Mouse (Mus musculus): ENCODE results near the gene Phf20.
"Not testable (repeated sequence)": the region's sequence is repeated elsewhere in the genome, so short reads cannot be mapped to it uniquely, and the experiment has no call there.

Phf20 gene

GRCm38 (mm10) chr2:156199944-156200343 lies 3.7 kb downstream of the Phf20 start:
- DNase-seq (ENCODE audit: low spot score) = no peak

- DNase-seq (ENCODE audit: low spot score) = no peak
Measured at GRCm38 (mm10) chr2:156201486-156201885, 5.2 kb downstream of the Phf20 start.

- DNase-seq (ENCODE audit: low spot score) = no peak
Measured at GRCm38 (mm10) chr2:156202848-156203437, 6.7 kb downstream of the Phf20 start.

DNA sequence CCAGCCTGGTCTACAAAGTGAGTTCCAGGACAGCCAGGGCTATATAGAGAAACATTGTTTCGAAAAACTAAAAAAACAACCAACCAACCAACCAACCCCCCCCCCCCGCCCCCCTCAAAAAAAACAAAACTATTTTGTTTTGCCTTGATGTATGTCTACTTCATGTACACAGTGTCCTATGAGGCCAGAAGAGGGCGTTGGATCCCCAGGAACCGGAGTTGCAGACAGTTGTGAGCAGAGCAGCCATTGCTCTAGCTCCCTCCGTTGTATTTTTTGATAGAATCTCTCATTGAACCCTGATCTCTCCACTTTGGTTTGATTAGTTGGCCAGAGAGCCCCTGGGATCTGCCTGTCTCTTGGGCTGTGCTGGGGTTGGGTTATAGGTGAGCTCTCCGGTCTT lies 7.7 kb downstream of the Phf20 start:
- no peak for DNase-seq (ENCODE audit: low spot score)

GRCm38 (mm10) chr2:156217786-156218185 lies 21.5 kb downstream of the Phf20 start:
- no peak for DNase-seq (ENCODE audit: low spot score)

- DNase-seq (ENCODE audit: low spot score) = no peak
Measured at GRCm38 (mm10) chr2:156222100-156222499, 25.8 kb downstream of the Phf20 start.

DNA sequence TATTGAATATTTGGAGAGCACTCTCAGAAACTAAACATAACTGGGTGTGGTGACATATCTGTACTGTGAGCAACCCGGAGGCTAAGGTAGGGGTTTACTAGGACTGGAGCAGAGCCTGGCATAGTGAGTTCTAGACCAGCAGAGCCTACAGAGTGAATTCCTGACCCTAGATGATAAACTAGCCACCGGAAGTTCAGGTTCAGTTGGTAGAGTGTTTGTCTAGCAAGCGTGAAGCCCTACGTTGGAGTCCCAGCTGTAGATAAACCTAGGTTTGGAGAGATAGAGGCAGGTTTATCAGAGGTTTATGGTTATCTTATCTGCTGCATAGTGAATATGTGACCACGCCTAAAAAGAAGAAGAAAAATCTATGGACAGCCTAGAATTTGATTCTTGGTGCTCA lies 27.8 kb downstream of the Phf20 start:
- DNase-seq (ENCODE audit: low spot score) = no peak

GRCm38 (mm10) chr2:156227689-156228088 lies 31.4 kb downstream of the Phf20 start:
- DNase-seq (ENCODE audit: low spot score) = no peak

DNA sequence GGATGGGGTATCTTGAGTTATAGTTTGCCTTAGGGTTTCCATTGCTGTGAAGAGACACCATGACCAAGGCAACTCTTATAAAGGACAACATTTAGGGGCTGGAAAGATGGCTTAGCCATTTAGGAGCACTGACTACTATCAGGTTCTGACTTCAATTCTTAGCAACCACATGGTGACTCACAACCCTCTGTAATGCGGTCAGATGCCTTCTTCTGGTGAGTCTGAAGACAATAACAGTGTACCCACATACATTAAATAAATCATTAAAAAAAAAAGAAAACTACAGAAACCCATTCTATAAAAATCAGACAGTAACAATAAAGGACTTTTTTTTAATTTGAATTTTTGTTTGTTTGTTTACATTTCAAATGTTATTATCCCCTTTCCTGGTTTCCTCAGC lies 32.9 kb downstream of the Phf20 start:
- no peak for DNase-seq (ENCODE audit: low spot score)

DNA sequence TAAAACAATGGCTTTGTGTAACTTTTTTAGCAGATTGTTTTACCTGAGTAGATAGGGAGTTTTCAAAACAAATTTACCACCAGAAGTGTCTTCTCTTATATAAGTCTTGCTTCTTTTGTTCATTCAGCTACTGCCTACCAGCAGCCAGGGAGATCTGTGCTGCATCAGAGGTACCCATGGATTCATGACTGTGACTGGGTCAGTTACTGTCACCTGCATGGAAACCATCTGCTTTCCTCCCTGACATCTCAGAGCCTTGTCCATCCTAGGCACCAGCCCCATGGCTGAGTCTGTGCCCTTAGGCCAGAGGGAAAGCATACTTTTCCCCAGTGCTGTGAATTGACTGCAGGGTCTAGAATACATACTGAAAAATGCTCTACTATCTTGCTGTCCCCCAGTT lies 35.1 kb downstream of the Phf20 start:
- DNase-seq (ENCODE audit: low spot score) = no peak

- no peak for DNase-seq (ENCODE audit: low spot score)
Measured at GRCm38 (mm10) chr2:156233275-156233948, 37.1 kb downstream of the Phf20 start.

DNA sequence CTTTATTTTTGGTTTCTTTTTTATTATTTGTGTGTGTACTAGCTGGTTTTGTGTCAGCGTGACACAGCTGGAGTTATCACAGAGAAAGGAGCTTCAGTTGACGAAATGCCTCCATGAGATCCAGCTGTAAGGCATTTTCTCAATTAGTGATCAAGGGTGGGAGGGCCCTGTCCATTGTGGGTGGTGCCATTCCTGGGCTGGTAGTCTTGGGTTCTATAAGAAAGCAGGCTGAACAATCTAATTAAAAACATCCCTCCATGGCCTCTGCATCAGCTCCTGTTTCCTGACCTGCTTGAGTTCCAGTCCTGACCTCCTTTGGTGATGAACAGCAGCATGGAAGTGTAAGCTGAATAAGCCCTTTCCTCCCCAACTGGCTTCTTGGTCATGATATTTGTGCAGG lies 37.8 kb downstream of the Phf20 start:
- not testable (repeated sequence) for DNase-seq (ENCODE audit: low spot score)

DNA sequence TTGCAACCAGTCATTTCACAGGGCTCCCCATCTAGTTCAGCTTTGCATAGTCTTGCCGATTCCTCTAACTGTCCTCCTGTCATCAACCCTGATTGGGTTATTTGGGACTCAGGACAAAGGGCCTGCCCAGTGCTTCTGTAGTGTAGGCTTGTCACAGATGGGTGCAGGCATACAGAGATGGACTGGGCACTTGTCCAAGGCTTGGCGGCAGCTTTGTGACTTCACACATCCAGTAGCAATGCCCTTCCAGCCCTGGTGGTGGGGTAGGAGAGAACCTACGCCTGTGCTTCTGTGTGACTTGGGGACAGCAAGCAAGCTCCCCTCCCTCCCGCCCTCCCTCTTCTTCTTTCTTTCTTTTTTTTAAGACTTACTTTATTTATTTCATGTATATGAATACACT lies 39.6 kb downstream of the Phf20 start:
- no peak for DNase-seq (ENCODE audit: low spot score)

- DNase-seq (ENCODE audit: low spot score) = no peak
Measured at GRCm38 (mm10) chr2:156241662-156242061, 45.4 kb downstream of the Phf20 start.

- DNase-seq (ENCODE audit: low spot score) = no peak
Measured at GRCm38 (mm10) chr2:156243011-156243410, 46.7 kb downstream of the Phf20 start.

DNA sequence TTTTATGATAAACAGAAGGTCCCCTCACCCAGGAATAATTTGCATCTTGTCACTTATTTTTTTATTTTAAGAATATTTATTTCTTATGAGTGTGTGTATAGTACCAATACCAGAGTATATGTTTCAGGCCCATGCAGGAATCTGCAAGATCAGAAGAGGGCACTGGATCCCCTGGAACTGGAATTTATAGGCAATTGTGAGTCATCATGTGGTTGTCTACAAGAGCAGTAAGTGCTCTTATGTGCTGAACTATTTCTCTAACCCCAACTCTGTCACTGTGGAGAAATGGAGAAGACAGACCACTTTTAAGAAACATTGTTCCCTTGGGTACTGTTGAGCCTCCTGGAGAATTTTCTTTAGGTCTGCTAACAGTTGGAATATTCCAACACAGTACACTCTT lies 51.3 kb downstream of the Phf20 start:
- no peak for DNase-seq (ENCODE audit: low spot score)

GRCm38 (mm10) chr2:156250761-156251160 lies 54.5 kb downstream of the Phf20 start:
- DNase-seq (ENCODE audit: low spot score) = no peak

GRCm38 (mm10) chr2:156251291-156251690 lies 55.0 kb downstream of the Phf20 start:
- no peak for DNase-seq (ENCODE audit: low spot score)

DNA sequence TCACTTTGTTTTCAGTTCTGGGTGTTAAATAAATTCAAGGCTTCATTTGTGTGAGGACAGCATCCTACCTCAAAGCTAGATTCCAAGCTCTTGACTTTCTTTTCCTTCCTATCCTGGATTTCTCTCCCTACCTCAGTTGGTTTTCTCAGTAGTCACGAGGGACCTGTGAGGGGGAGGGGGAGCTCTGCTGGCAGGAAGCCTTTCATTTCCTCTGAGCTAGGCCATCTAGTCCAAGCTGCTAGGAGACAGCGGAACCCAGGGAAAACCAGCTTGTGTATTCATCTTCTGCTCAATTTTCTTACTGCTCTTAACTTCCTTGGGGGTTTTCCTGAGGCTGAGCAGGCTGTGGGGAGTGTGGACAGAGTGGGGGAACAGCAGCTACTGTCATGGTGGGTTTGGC lies 60.8 kb downstream of the Phf20 start:
- DNase-seq (ENCODE audit: low spot score) = no peak

DNA sequence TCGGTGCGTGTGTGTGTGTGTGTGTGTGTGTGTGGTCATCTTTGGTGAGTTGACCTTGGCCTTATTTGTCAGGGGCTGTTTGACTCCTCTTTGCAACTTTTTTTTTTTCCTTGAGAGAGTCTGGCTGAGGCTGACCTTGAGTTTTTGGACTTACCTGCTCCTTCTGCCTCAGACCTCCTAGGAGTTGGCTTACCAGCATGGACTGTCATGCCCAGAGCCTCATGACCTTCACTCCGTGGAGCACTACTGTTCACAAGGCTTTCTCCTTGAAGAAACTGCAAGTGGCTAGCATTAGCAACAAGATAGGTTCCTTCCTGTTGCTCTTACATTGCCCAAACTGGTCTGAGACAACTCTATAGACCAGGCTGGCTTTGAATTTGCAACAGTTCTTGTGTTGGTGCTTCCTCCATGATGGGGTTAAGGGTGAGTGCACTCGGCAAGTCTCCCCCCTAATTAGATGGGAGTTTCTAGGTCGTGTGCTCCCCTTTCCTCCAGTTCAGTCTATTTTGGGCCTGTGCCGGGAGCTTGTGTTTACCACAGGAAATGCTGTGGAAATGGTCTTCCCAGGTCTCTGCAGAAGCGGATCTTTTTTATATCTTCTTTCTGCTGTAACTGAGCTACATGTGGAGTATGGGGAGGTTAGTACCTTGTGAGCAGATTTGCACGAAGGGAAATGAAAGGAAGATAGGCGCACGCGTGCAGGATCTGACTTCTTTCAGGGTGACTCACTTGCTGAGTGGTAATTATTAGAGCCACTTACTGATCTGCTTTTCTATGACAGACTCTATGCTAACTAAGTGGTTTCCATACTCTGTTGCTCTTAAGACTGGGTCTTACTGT lies 61.9 kb downstream of the Phf20 start:
- DNase-seq (ENCODE audit: low spot score) = no peak

GRCm38 (mm10) chr2:156260968-156261367 lies 64.7 kb downstream of the Phf20 start:
- DNase-seq (ENCODE audit: low spot score) = no peak

DNA sequence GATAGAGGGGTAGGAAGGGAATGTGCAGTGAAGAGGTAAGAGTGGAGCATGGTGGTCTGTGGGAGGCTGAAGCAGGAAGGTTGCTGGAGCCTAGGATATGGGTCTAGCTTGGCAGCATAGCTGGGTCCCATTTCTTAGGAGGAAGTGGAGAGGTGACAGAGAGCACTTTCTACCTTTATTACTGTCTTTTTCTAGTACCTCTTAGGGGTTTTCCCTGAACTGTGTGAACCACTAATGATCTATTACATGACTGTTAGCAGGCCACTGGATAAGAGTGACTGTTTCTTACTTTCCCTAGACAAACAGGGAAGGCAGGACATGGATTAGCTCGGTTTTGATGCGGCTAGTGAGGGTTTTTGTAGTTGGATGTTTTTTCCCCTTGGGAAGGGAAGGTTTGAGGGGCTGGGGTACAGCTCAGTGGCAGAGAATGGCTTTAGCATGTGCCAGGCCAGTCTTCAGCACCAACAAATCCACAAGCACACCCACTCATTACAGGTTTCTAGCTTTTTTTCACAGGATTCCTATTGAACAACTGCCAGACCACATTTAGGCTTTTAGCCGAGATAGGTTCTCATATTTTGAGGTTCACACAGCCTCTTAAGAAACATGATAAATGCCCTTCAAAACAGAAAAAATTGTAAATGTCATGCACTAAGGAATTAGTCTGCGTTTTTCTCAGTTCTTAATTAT lies 67.1 kb downstream of the Phf20 start:
- no peak for DNase-seq (ENCODE audit: low spot score)

- no peak for DNase-seq (ENCODE audit: low spot score)
Measured at GRCm38 (mm10) chr2:156267636-156268035, 71.4 kb downstream of the Phf20 start.
